Mouse (Mus musculus) stomach, postnatal 0 days (tissue): ENCODE data around the gene Hoxd4.

ENCODE experiments used
- CTCF ChIP-seq: IDR thresholded peaks from 2 replicates; pipeline ENCODE4 v1.5.1; 2016; ENCODE audit warnings: antibody characterized with exemption, low read depth, mild to moderate bottlenecking, moderate library complexity
- EP300 ChIP-seq: optimal IDR thresholded peaks from 2 replicates; pipeline ENCODE3; 2016; ENCODE audit warnings: antibody characterized with exemption

DNA sequence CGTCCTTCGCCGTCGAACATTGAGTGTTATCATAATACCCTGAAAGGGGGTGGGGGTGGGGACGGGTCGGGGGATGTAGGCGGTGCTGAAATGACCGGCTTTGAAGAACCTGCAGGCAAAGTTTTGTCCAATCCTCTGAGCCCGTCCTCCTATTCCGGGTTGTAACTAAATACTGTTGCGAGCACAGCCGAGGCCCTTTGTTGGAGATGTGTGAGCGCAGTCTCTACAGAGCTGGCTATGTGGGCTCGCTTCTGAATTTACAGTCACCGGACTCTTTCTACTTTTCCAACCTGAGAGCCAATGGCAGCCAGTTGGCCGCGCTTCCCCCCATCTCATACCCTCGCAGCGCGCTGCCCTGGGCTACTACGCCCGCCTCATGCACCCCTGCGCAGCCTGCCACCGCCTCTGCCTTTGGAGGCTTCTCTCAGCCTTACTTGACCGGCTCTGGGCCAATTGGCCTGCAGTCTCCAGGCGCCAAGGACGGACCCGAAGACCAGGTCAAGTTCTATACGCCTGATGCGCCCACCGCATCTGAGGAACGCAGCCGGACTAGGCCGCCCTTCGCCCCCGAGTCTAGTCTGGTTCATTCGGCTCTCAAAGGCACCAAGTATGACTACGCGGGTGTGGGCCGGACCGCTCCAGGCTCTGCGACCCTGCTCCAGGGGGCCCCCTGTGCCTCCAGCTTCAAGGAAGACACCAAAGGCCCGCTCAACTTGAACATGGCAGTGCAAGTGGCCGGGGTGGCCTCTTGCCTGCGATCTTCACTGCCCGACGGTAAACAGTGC lies 36.7 kb upstream of the Hoxd4 start, which contains the start of gene Hoxd12:
- no peak for TF ChIP-seq CTCF
- TF ChIP-seq EP300, result no peak
